Mouse (Mus musculus) thymus, adult 2 months (tissue): ENCODE measurements around the gene Olfr714. TPM values are rescaled to one million over a fixed set of nuclear protein-coding genes. Genes with fewer than 3 reads are reported as not detected.
"Not testable (repeated sequence)": the region's sequence is repeated elsewhere in the genome, so short reads cannot be mapped to it uniquely, and the experiment has no call there.

Experiments used
- DNase-seq: peaks from one replicate; pipeline ENCODE4 v3.0.0; 2021
- H3K27ac ChIP-seq: fragments of 200-500 bp; 2 replicates; pipeline ENCODE4 v1.5.1; 2012; ENCODE audit warnings: low read length, control low read depth; ENCODE audit not compliant: control insufficient read depth, insufficient read depth
- H3K27me3 ChIP-seq: fragments of 200-500 bp; 2 replicates; pipeline ENCODE4 v1.6.1; 2012; ENCODE audit warnings: mild to moderate bottlenecking, low read length, moderate library complexity, mixed read lengths; ENCODE audit not compliant: control insufficient read depth, insufficient read depth
- H3K36me3 ChIP-seq: fragments of 200-500 bp; 2 replicates; pipeline ENCODE4 v1.6.1; 2012; ENCODE audit warnings: mild to moderate bottlenecking, low read length, moderate library complexity; ENCODE audit not compliant: control insufficient read depth, insufficient read depth
- H3K4me1 ChIP-seq: fragments of 200-500 bp; replicated peaks from 2 replicates; pipeline ENCODE4 v1.6.1; 2012; ENCODE audit warnings: low read length; ENCODE audit not compliant: control insufficient read depth, insufficient read depth
- H3K4me3 ChIP-seq: fragments of 200-500 bp; 2 replicates; pipeline ENCODE4 v1.5.1; 2012; ENCODE audit warnings: mild to moderate bottlenecking, low read length, control low read depth, moderate library complexity; ENCODE audit not compliant: control insufficient read depth, insufficient read depth
- CTCF ChIP-seq: fragments of 200-500 bp; IDR thresholded peaks from 2 replicates; pipeline ENCODE4 v1.5.1; 2012; ENCODE audit warnings: mild to moderate bottlenecking, control low read depth, low read length, moderate library complexity, borderline replicate concordance; ENCODE audit not compliant: control insufficient read depth, poor library complexity, insufficient read depth; ENCODE audit errors: extremely low read depth
- POLR2A ChIP-seq: fragments of 200-500 bp; IDR thresholded peaks from 2 replicates; pipeline ENCODE4 v1.6.1; 2012; ENCODE audit warnings: mild to moderate bottlenecking, low read length, control low read depth, moderate library complexity; ENCODE audit not compliant: control insufficient read depth, poor library complexity, insufficient read depth; ENCODE audit errors: extremely low read depth
- WGBS: fragments of 180-500 bp; shearing (Covaris S2); methylation state at CpG from one replicate; pipeline ENCODE4 v1.1.7; 2018; 5-methylcytosine and 5-hydroxymethylcytosine counted together
- polyA plus RNA-seq: library from polyadenylated mRNA; depleted of rRNA; stranded (reverse); fragments of >200 nt; gene quantifications from 2 replicates; pipeline ENCODE4 v1.2.3, GENCODE M21; 2012; rRNA removed

The Olfr714 gene
- polyA plus RNA-seq, 1 experiment, result not detected

- TF ChIP-seq CTCF (no peak), POLR2A (no peak)
- Histone ChIP-seq H3K27ac (no peak within 1 kb of the TSS), H3K4me1 (no peaks in the 10 kb centered on the region), H3K36me3 (no peaks in the 10 kb centered on the region), H3K27me3 (no peaks in the 10 kb centered on the region), H3K4me3 (no peak within 1 kb of the TSS)
- 49% methylated on average over 1 of the region's 1 CpGs for WGBS
- no peak for DNase-seq
Observed at GRCm38 (mm10) chr7:107092920-107093319, 22.1 kb downstream of the Olfr714 start, which contains the start of gene Olfr17. Olfr17 (plus strand) TSS chr7:107093220.

GRCm38 (mm10) chr7:107110269-107110668, 39.5 kb downstream of the Olfr714 start, which contains the start of gene Olfr715b:
Olfr715b (minus strand) TSS chr7:107110369.
- 94% methylated on average over 2 of the region's 2 CpGs for WGBS

More at GRCm38 (mm10) chr7:107110269-107110668, 39.5 kb downstream of the Olfr714 start, which contains the start of gene Olfr715b:
- H3K27ac ChIP-seq, H3K4me3 ChIP-seq, DNase-seq, H3K27me3 ChIP-seq, H3K36me3 ChIP-seq, H3K4me1 ChIP-seq: not testable (repeated sequence)

Other genes starting within 250 kb of the Olfr714 start
- not detected in 2 replicates for gene Olfr702, start 237.1 kb upstream of the Olfr714 start, polyA plus RNA-seq
- gene Olfr703, start 227.6 kb upstream of the Olfr714 start, polyA plus RNA-seq, result not detected in 2 replicates
- gene Olfr704, start 207.8 kb upstream of the Olfr714 start, polyA plus RNA-seq, result not detected in 2 replicates
- not detected in 2 replicates for gene Olfr705, start 194.1 kb upstream of the Olfr714 start, polyA plus RNA-seq
- gene Olfr706, start 182.8 kb upstream of the Olfr714 start, polyA plus RNA-seq, result not detected in 2 replicates
- gene Olfr707, start 169.7 kb upstream of the Olfr714 start, polyA plus RNA-seq, result not detected in 2 replicates
- gene Olfr1532-ps1, start 163.0 kb upstream of the Olfr714 start, polyA plus RNA-seq, result not detected in 2 replicates
- gene Olfr709-ps1, start 138.8 kb upstream of the Olfr714 start, polyA plus RNA-seq, result not detected in 2 replicates
- not detected in 2 replicates for gene Olfr710, start 122.7 kb upstream of the Olfr714 start, polyA plus RNA-seq
- not detected in 2 replicates for gene Olfr6, start 107.0 kb upstream of the Olfr714 start, polyA plus RNA-seq
- not detected in 2 replicates for gene Olfr711, start 95.5 kb upstream of the Olfr714 start, polyA plus RNA-seq
- gene Olfr2, start 64.9 kb upstream of the Olfr714 start, polyA plus RNA-seq, result not detected in 2 replicates
- gene Olfr713, start 39.8 kb upstream of the Olfr714 start, polyA plus RNA-seq, result not detected in 2 replicates
- not detected in 2 replicates for gene Olfr17, start 22.2 kb downstream of the Olfr714 start, polyA plus RNA-seq
- not detected in 2 replicates for gene Olfr715b, start 39.4 kb downstream of the Olfr714 start, polyA plus RNA-seq
- gene Olfr715, start 60.1 kb downstream of the Olfr714 start, polyA plus RNA-seq, result not detected in 2 replicates
- not detected in 2 replicates for gene Olfr716, start 67.3 kb downstream of the Olfr714 start, polyA plus RNA-seq
- gene Nlrp14, start 96.0 kb downstream of the Olfr714 start, polyA plus RNA-seq, result 0.09 TPM in 1 of 2 replicates, not detected in the other
- 0.07 TPM in 1 of 2 replicates, not detected in the other for gene Rbmxl2, start 138.5 kb downstream of the Olfr714 start, polyA plus RNA-seq